Mouse (Mus musculus) midbrain, embryonic 13.5 days (tissue): ENCODE results near the gene Aste1. TPM values are rescaled to one million over a fixed set of nuclear protein-coding genes. Genes with fewer than 3 reads are reported as not detected.

Experiments
- ATAC-seq: fragments of 200-750 bp; cut with Nextera tagmentation; 2 replicates; pipeline ENCODE4 v1.8.0; 2017; ENCODE audit warnings: mild to moderate bottlenecking, moderate TSS enrichment, moderate library complexity
- H3K27ac ChIP-seq: fragments of 300-500 bp; sonication (generic); 2 replicates; pipeline ENCODE4 v1.5.1; 2015; ENCODE audit warnings: inconsistent platforms, mild to moderate bottlenecking, moderate library complexity
- H3K27me3 ChIP-seq: fragments of 300-500 bp; sonication (generic); 2 replicates; pipeline ENCODE4 v1.6.1; 2015; ENCODE audit warnings: mild to moderate bottlenecking, inconsistent platforms
- H3K36me3 ChIP-seq: fragments of 300-500 bp; sonication (generic); 2 replicates; pipeline ENCODE4 v1.6.1; 2015; ENCODE audit warnings: mild to moderate bottlenecking, inconsistent platforms
- H3K4me1 ChIP-seq: fragments of 300-500 bp; sonication (generic); replicated peaks from 2 replicates; pipeline ENCODE4 v1.6.1; 2015; ENCODE audit warnings: inconsistent platforms
- H3K4me2 ChIP-seq: fragments of 300-500 bp; sonication (generic); replicated peaks from 2 replicates; pipeline ENCODE4 v1.6.1; 2015; ENCODE audit warnings: moderate library complexity, mild to moderate bottlenecking, inconsistent platforms
- H3K4me3 ChIP-seq: fragments of 300-500 bp; sonication (generic); replicated peaks from 2 replicates; pipeline ENCODE4 v1.5.1; 2015; ENCODE audit warnings: mild to moderate bottlenecking, inconsistent platforms
- H3K9ac ChIP-seq: fragments of 300-500 bp; sonication (generic); replicated peaks from 2 replicates; pipeline ENCODE4 v1.6.1; 2015; ENCODE audit warnings: mild to moderate bottlenecking, inconsistent platforms
- H3K9me3 ChIP-seq: fragments of 300-500 bp; sonication (generic); 2 replicates; pipeline ENCODE4 v1.6.1; 2016; ENCODE audit warnings: mild to moderate bottlenecking, inconsistent platforms
- WGBS: fragments of 180-500 bp; shearing (Covaris S2); methylation state at CpG from one replicate; pipeline ENCODE4 v1.1.7; 2015; 5-methylcytosine and 5-hydroxymethylcytosine counted together
- polyA plus RNA-seq: library from polyadenylated mRNA; unstranded; fragments of >200 nt; fragmentation: Nextera tagmentation; extraction: Ambion mirVana; gene quantifications from 2 replicates; pipeline ENCODE4 v1.2.1, GENCODE M21; 2015

Aste1 gene
- polyA plus RNA-seq = 14.3 and 15.1 TPM in 2 replicates

DNA sequence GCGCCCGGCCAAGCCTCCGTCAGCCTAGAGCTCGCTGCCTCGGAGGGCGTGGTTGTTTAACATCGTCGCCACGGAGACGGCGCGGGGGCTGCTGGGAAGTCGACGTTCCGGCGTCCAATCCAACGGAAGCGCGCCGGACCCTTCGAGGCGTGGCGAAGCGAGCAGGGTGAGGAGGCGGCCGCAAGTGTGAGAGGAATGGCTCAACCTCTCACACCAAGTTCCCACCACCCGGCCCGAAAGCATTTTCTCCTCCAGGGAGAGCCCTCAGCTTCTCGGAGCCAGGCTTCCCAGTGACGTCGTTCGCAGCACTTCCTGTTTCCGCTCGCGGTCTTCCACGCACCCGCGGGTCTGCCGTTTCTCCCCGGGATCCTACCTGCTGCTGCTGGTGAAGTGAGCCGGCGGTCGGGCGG, at the start of gene Aste1, which contains the start of gene Nek11:
Aste1 (plus strand) TSS at position 175 of the 410 bp plus-strand sequence.
Nek11 (minus strand) TSS at position 307 of the 410 bp plus-strand sequence.
- peak; percentile 98 for ATAC-seq
- Histone ChIP-seq H3K4me1 (peaks cover 41% of the 10 kb centered on the region), H3K9ac (peak within 1 kb of the TSS; percentile 73), H3K36me3 (peaks cover 15% of the 10 kb centered on the region), H3K27ac (peak within 1 kb of the TSS; percentile 73), H3K27me3 (peaks cover 8% of the 10 kb centered on the region; the same call in 1 of the 2 replicates), H3K4me2 (peak within 1 kb of the TSS; percentile 62), H3K9me3 (no peaks in the 10 kb centered on the region), H3K4me3 (peak within 1 kb of the TSS; percentile 69)
- WGBS = under 1% methylated on average over 44 of the region's 44 CpGs

GRCm38 (mm10) chr9:105348242-105349031, 46.8 kb upstream of the Aste1 start:
- H3K4me2 ChIP-seq = no peak overlapping the region

GRCm38 (mm10) chr9:105349034-105349433, 46.2 kb upstream of the Aste1 start:
- H3K4me1 ChIP-seq = peaks cover 4% of the 10 kb centered on the region
- ATAC-seq = no peak
- H3K27me3 ChIP-seq = no peaks in the 10 kb centered on the region
- H3K27ac ChIP-seq = no peak overlapping the region
- 61% methylated on average over 5 of the region's 5 CpGs for WGBS
- H3K9me3 ChIP-seq = no peaks in the 10 kb centered on the region
- no peak overlapping the region for H3K4me2 ChIP-seq
- no peak overlapping the region for H3K4me3 ChIP-seq
- H3K36me3 ChIP-seq = no peaks in the 10 kb centered on the region
- H3K9ac ChIP-seq = no peak overlapping the region

More at GRCm38 (mm10) chr9:105348242-105349031, 46.8 kb upstream of the Aste1 start:
- WGBS = 72% methylated on average over 10 of the region's 10 CpGs
- Histone ChIP-seq H3K36me3 (no peaks in the 10 kb centered on the region), H3K27ac (no peak overlapping the region; the same call in 1 of the 2 replicates), H3K27me3 (no peaks in the 10 kb centered on the region), H3K9me3 (no peaks in the 10 kb centered on the region), H3K9ac (no peak overlapping the region), H3K4me3 (no peak overlapping the region), H3K4me1 (peaks cover 4% of the 10 kb centered on the region)
- ATAC-seq = no peak

GRCm38 (mm10) chr9:105362181-105362580, 33.0 kb upstream of the Aste1 start:
- ATAC-seq = no peak
- Histone ChIP-seq H3K27ac (no peak overlapping the region), H3K4me2 (no peak overlapping the region), H3K27me3 (no peaks in the 10 kb centered on the region), H3K36me3 (no peaks in the 10 kb centered on the region), H3K4me1 (no peaks in the 10 kb centered on the region), H3K4me3 (no peak overlapping the region), H3K9ac (no peak overlapping the region), H3K9me3 (no peaks in the 10 kb centered on the region)
- 70% methylated on average over 2 of the region's 2 CpGs for WGBS

- H3K27ac ChIP-seq = no peak overlapping the region
- no peak overlapping the region for H3K9ac ChIP-seq
- no peaks in the 10 kb centered on the region for H3K9me3 ChIP-seq
- ATAC-seq = no peak
- no peaks in the 10 kb centered on the region for H3K27me3 ChIP-seq
- no peaks in the 10 kb centered on the region for H3K4me1 ChIP-seq
- WGBS = 77% methylated on average over 5 of the region's 5 CpGs
- H3K36me3 ChIP-seq = no peaks in the 10 kb centered on the region
- no peak overlapping the region for H3K4me3 ChIP-seq
- no peak overlapping the region for H3K4me2 ChIP-seq
Observed at GRCm38 (mm10) chr9:105363520-105364231, 31.5 kb upstream of the Aste1 start.

GRCm38 (mm10) chr9:105366199-105366598, 29.0 kb upstream of the Aste1 start:
- H3K9ac ChIP-seq = no peak overlapping the region
- no peak overlapping the region for H3K4me2 ChIP-seq
- no peaks in the 10 kb centered on the region for H3K36me3 ChIP-seq
- 91% methylated on average over 4 of the region's 4 CpGs for WGBS
- no peaks in the 10 kb centered on the region for H3K27me3 ChIP-seq
- H3K4me1 ChIP-seq = no peaks in the 10 kb centered on the region
- no peak for ATAC-seq
- H3K4me3 ChIP-seq = no peak overlapping the region
- H3K27ac ChIP-seq = no peak overlapping the region
- H3K9me3 ChIP-seq = no peaks in the 10 kb centered on the region

- no peak overlapping the region for H3K4me2 ChIP-seq
- WGBS = 90% methylated on average over 3 of the region's 3 CpGs
- ATAC-seq = no peak
- H3K27ac ChIP-seq = no peak overlapping the region
- H3K27me3 ChIP-seq = no peaks in the 10 kb centered on the region
- H3K36me3 ChIP-seq = no peaks in the 10 kb centered on the region
- no peak overlapping the region for H3K4me3 ChIP-seq
- H3K9ac ChIP-seq = no peak overlapping the region
- H3K4me1 ChIP-seq = no peaks in the 10 kb centered on the region
- no peaks in the 10 kb centered on the region for H3K9me3 ChIP-seq
Observed at GRCm38 (mm10) chr9:105368605-105369004, 26.6 kb upstream of the Aste1 start.

GRCm38 (mm10) chr9:105374361-105374760, 20.8 kb upstream of the Aste1 start:
- 61% methylated on average over 5 of the region's 5 CpGs for WGBS
- H3K27ac ChIP-seq = no peak overlapping the region
- no peaks in the 10 kb centered on the region for H3K27me3 ChIP-seq
- no peak for ATAC-seq
- H3K4me3 ChIP-seq = no peak overlapping the region
- H3K9ac ChIP-seq = no peak overlapping the region
- no peaks in the 10 kb centered on the region for H3K9me3 ChIP-seq
- no peak overlapping the region for H3K4me2 ChIP-seq
- H3K36me3 ChIP-seq = no peaks in the 10 kb centered on the region
- peaks cover 23% of the 10 kb centered on the region for H3K4me1 ChIP-seq

- H3K27me3 ChIP-seq = no peaks in the 10 kb centered on the region
- H3K4me1 ChIP-seq = peaks cover 38% of the 10 kb centered on the region
- H3K9me3 ChIP-seq = no peaks in the 10 kb centered on the region
- H3K36me3 ChIP-seq = no peaks in the 10 kb centered on the region
- H3K27ac ChIP-seq = no peak overlapping the region
- H3K4me2 ChIP-seq = no peak overlapping the region
- no peak overlapping the region for H3K9ac ChIP-seq
- no peak overlapping the region for H3K4me3 ChIP-seq
- no peak for ATAC-seq
- 79% methylated on average over 7 of the region's 7 CpGs for WGBS
Observed at GRCm38 (mm10) chr9:105376411-105376810, 18.8 kb upstream of the Aste1 start.

- Histone ChIP-seq H3K4me3 (no peak overlapping the region), H3K4me2 (no peak overlapping the region), H3K36me3 (no peaks in the 10 kb centered on the region), H3K9me3 (no peaks in the 10 kb centered on the region), H3K4me1 (peaks cover 38% of the 10 kb centered on the region), H3K9ac (no peak overlapping the region), H3K27me3 (no peaks in the 10 kb centered on the region), H3K27ac (no peak overlapping the region)
- WGBS = 83% methylated on average over 7 of the region's 7 CpGs
- ATAC-seq = no peak
Observed at GRCm38 (mm10) chr9:105376954-105377530, 18.1 kb upstream of the Aste1 start.

- Histone ChIP-seq H3K9me3 (no peaks in the 10 kb centered on the region), H3K4me1 (peaks cover 38% of the 10 kb centered on the region), H3K27me3 (no peaks in the 10 kb centered on the region), H3K9ac (no peak overlapping the region), H3K4me2 (no peak overlapping the region), H3K4me3 (no peak overlapping the region), H3K27ac (peak overlapping the region; percentile 30; the same call in 1 of the 2 replicates), H3K36me3 (no peaks in the 10 kb centered on the region)
- no peak for ATAC-seq
- WGBS = 62% methylated on average over 3 of the region's 3 CpGs
Observed at GRCm38 (mm10) chr9:105377622-105378021, 17.6 kb upstream of the Aste1 start.
